Mouse (Mus musculus) bone marrow macrophage, adult 2 months (primary cell): ENCODE results near the gene Btc.

Source experiments
- CTCF ChIP-seq: IDR thresholded peaks from 2 replicates; pipeline ENCODE4 v1.5.1; 2012; ENCODE audit warnings: low read depth, mild to moderate bottlenecking, low read length, moderate library complexity
- POLR2A ChIP-seq: IDR thresholded peaks from 2 replicates; pipeline ENCODE4 v1.6.1; 2012; ENCODE audit warnings: mild to moderate bottlenecking, low read depth, low read length, borderline replicate concordance

DNA sequence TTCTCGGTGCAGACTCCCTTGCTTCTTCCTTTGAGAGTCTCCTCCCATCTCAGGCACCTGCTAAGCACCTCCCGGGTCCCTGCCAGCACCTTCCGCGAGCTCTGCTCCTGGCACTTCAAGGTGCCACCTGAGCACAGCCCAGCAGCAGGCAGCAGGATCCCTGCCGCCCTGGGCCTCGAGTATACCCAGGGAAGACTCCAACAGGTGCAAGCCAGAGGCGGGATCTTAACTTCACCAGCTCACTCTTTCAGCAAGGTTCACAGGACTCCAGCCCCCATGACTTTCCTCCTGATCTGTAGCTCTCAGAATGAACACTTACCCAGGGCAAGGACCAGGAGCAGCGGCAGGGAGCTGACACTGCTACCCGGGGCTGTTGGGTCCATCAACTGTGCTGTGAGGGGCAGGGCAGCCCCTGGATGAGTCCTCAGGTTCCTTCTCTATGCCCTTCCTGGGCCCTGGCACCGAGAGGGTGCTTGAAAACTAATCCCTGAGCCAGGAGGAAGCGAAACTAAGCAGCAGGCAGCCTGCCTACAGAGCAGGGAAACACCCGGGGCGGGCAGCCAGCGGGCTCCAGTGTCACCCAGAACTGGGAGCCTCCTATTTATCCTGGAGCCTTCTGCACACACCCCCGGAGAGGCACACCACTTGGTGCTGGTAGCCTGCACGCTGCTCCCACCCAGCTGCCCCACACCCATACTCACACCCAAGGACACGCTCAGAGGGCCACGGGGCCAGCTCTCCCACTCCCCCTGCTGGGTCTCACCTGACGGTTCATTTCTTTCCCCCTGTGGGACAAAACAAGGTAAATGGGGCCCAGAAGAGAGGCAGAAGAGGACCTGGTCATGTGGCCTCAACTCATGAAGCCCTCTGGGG lies at the start of gene Btc:
- TF ChIP-seq CTCF (no peak), POLR2A (no peak)
